Mouse (Mus musculus) liver, postnatal 0 days (tissue): ENCODE measurements around the gene Nip7. TPM values are rescaled to one million over a fixed set of nuclear protein-coding genes. Genes with fewer than 3 reads are reported as not detected.
"Not testable (repeated sequence)": the region's sequence is repeated elsewhere in the genome, so short reads cannot be mapped to it uniquely, and the experiment has no call there.

Experiments
- ATAC-seq: fragments of 200-750 bp; cut with Nextera tagmentation; 2 replicates; pipeline ENCODE4 v1.8.0; 2017; ENCODE audit warnings: mild to moderate bottlenecking, moderate library complexity
- DNase-seq: peaks from one replicate; pipeline ENCODE4 v3.0.0-alpha.2; 2016
- H3K27ac ChIP-seq: fragments of 300-500 bp; sonication (generic); 2 replicates; pipeline ENCODE4 v1.5.1; 2014; ENCODE audit warnings: antibody characterized with exemption, moderate library complexity, mild to moderate bottlenecking, low read depth
- H3K27me3 ChIP-seq: fragments of 300-500 bp; sonication (generic); 2 replicates; pipeline ENCODE4 v1.6.1; 2014; ENCODE audit warnings: low read length, control low read depth, mixed read lengths; ENCODE audit not compliant: insufficient read depth
- H3K36me3 ChIP-seq: fragments of 300-500 bp; sonication (generic); replicated peaks from 2 replicates; pipeline ENCODE4 v1.6.1; 2014; ENCODE audit warnings: mild to moderate bottlenecking, control low read depth, low read length, moderate library complexity, mixed read lengths; ENCODE audit not compliant: insufficient read depth
- H3K4me1 ChIP-seq: fragments of 300-500 bp; sonication (generic); 2 replicates; pipeline ENCODE4 v1.6.1; 2014; ENCODE audit warnings: antibody characterized with exemption, mild to moderate bottlenecking, control low read depth; ENCODE audit not compliant: insufficient read depth
- H3K4me2 ChIP-seq: fragments of 300-500 bp; sonication (generic); 2 replicates; pipeline ENCODE4 v1.6.1; 2014; ENCODE audit warnings: low read depth, mild to moderate bottlenecking, low read length, moderate library complexity, mixed read lengths
- H3K4me3 ChIP-seq: fragments of 300-500 bp; sonication (generic); 2 replicates; pipeline ENCODE4 v1.5.1; 2014; ENCODE audit warnings: low read depth, low read length
- H3K9ac ChIP-seq: fragments of 300-500 bp; sonication (generic); replicated peaks from 2 replicates; pipeline ENCODE4 v1.6.1; 2014; ENCODE audit warnings: mild to moderate bottlenecking, moderate library complexity
- H3K9me3 ChIP-seq: fragments of 300-500 bp; sonication (generic); 2 replicates; pipeline ENCODE4 v1.6.1; 2016; ENCODE audit warnings: mild to moderate bottlenecking, control low read depth, low read length, mixed read lengths
- CTCF ChIP-seq: sonication (generic); IDR thresholded peaks from 2 replicates; pipeline ENCODE4 v1.5.1; 2016; ENCODE audit warnings: antibody characterized with exemption, low read depth
- EP300 ChIP-seq: IDR thresholded peaks from 2 replicates; pipeline ENCODE4 v1.6.1; 2016; ENCODE audit warnings: antibody characterized with exemption, low read depth, mild to moderate bottlenecking
- WGBS: fragments of 180-500 bp; shearing (Covaris S2); extraction: QIAGEN DNeasy Blood & Tissue Kit; methylation state at CpG from one replicate; pipeline ENCODE4 v1.1.7; 2014; ENCODE audit not compliant: insufficient replicate concordance; 5-methylcytosine and 5-hydroxymethylcytosine counted together
- microRNA-seq: library from miRNA; unstranded; fragments of <30 nt; microRNA quantifications from one replicate; pipeline ENCODE4, GENCODE M21; 2016
- polyA plus RNA-seq: library from polyadenylated mRNA; unstranded; fragments of >200 nt; fragmentation: Nextera tagmentation; extraction: Ambion mirVana; gene quantifications from 2 replicates; pipeline ENCODE4 v1.2.1, GENCODE M21; 2015

The Nip7 gene
- polyA plus RNA-seq, 1 experiment from 2014 or later, result 31.2 TPM

DNA sequence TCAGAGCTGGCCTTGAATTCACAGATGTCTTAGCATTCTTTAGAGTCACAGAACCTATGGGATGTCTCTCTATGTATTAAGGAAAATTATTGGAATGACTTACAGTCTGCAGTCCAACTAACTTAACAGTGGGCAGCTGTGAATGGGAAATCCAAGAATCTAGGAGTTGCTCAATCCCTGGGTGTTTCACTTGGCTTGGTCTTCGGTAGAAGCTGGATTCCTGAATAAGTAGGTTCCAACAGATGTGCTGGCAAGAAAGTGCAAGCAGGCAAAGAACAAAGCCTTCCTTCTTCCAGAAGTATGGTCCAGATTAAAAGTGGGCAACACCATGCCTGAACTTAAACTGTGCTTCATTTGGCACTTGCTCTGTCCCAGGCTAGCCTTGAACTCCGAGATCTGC lies 44.0 kb downstream of the Nip7 start:
- no peak for ATAC-seq
- Histone ChIP-seq H3K9ac (no peak overlapping the region), H3K4me3 (no peak overlapping the region), H3K36me3 (no peaks in the 10 kb centered on the region), H3K27me3 (no peaks in the 10 kb centered on the region), H3K27ac (no peak overlapping the region), H3K4me1 (peaks cover 4% of the 10 kb centered on the region; the same call in 1 of the 2 replicates), H3K4me2 (no peak overlapping the region), H3K9me3 (no peaks in the 10 kb centered on the region)
- 63% methylated on average over 2 of the region's 2 CpGs for WGBS
- DNase-seq, result no peak
- TF ChIP-seq EP300, result no peak
- no peak for TF ChIP-seq CTCF

- no peaks in the 10 kb centered on the region for H3K27me3 ChIP-seq
- H3K27ac ChIP-seq, result no peak overlapping the region
- TF ChIP-seq CTCF (peak; percentile 89), EP300 (no peak)
- ATAC-seq (0 out of 2 replicates have a peak, but pooled peaks have one; percentile 40), DNase-seq (peak; percentile 82)
- WGBS, result 10% methylated on average over 4 of the region's 4 CpGs
- no peak overlapping the region for H3K4me2 ChIP-seq
- H3K4me3 ChIP-seq, result no peak overlapping the region
- H3K4me1 ChIP-seq, result no peaks in the 10 kb centered on the region
- H3K36me3 ChIP-seq, result no peaks in the 10 kb centered on the region
- H3K9me3 ChIP-seq, result no peaks in the 10 kb centered on the region
- H3K9ac ChIP-seq, result no peak overlapping the region
Measured at GRCm38 (mm10) chr8:107104547-107104946, 47.9 kb downstream of the Nip7 start.

DNA sequence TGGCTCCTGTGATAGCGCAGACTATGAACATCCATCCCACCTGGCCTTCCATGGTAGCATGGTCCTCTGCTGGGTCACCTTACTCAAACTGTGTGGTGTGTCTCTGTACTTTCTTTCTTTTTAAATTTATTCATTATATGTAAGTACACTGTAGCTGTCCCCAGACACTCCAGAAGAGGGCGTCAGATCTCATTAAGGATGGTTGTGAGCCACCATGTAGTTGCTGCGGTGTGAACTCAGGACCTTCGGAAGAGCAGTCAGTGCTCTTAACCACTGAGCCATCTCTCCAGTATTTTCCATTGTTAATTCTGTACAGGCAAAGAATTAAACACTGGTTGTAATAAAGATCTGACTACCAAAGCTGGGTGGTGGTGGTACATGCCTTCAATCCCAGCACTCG lies 51.4 kb downstream of the Nip7 start:
- not testable (repeated sequence) for H3K27ac ChIP-seq, H3K4me2 ChIP-seq, H3K36me3 ChIP-seq, H3K9ac ChIP-seq, H3K9me3 ChIP-seq, ATAC-seq, DNase-seq, H3K27me3 ChIP-seq, H3K4me3 ChIP-seq, H3K4me1 ChIP-seq
- 89% methylated on average over 5 of the region's 5 CpGs for WGBS

DNA sequence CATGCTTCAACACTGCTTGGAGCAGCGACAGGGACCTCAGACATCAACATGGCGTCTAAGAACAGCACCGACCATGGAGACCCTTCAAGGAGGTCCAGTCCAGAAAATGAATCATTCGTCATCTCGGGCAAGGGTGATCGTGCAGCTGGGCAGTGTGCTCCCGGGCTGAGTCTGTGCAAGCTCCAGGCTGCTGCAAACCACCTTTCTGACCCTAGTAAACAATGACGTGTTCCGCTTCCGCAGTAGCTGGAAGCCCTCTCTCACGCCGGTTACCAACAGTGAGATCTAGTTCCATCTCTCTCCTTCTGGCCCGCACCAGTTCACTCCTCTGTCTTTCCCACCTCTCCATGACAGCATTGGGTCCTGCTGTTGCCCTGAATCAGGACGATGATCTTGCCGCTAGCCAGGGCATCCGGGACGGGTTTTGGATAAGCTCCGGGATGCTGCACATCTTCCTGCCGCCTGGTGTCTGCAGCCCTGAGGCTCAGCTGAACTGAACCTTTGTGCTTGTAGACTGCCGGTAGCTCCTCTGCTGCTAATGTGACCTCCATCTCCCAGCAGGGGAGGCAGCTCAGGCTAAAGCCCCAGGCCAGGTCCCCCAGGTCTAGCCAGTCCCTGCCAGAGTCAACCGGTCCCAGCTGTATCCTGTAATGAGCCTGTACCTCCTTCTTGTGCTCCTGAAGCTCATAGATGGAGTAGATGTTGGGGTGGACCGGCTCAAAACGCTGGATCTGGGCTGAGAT lies 52.5 kb downstream of the Nip7 start:
- H3K4me1 ChIP-seq, result no peaks in the 10 kb centered on the region
- H3K4me3 ChIP-seq, result no peak overlapping the region
- TF ChIP-seq CTCF (no peak), EP300 (no peak)
- H3K36me3 ChIP-seq, result no peaks in the 10 kb centered on the region
- H3K9me3 ChIP-seq, result no peaks in the 10 kb centered on the region
- H3K9ac ChIP-seq, result no peak overlapping the region
- H3K27ac ChIP-seq, result no peak overlapping the region
- DNase-seq, result no peak
- 0 out of 2 replicates have a peak overlapping the region, but pooled peaks have one; percentile 46 for H3K4me2 ChIP-seq
- ATAC-seq, result peak; percentile 33; the same call in 1 of the 2 replicates
- WGBS, result 75% methylated on average over 23 of the region's 23 CpGs
- no peaks in the 10 kb centered on the region for H3K27me3 ChIP-seq

DNA sequence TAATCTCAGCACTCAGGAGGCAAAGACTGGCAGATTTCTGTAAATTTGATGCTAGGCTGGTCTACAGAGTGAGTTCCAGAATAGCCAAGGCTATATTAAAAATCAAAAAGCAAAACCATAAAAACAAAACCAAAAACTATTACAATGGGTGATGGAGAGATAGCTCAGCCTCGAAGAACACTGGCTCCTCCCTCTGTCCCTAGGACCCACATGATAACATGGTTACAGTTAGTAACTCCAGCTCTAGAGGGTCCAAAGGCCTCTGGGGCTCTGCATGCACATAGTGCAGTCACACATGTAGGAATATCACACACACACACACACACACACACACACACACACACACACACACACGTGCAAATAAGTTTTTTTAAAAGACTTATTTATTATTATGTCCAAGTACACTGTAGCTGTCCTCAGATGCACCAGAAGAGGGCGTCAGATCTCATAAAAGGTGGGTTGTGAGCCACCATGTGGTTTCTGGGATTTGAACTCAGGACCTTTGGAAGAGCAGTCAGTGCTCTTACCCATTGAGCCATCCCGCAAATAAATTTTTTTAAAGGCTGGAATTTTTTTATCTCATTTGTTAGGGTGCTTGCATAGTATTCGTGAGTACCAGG lies 53.2 kb downstream of the Nip7 start:
- no peak overlapping the region for H3K4me2 ChIP-seq
- H3K36me3 ChIP-seq, result no peaks in the 10 kb centered on the region
- no peaks in the 10 kb centered on the region for H3K27me3 ChIP-seq
- no peak for DNase-seq
- H3K27ac ChIP-seq, result no peak overlapping the region
- no peak overlapping the region for H3K4me3 ChIP-seq
- ATAC-seq, result no peak
- H3K9me3 ChIP-seq, result no peaks in the 10 kb centered on the region
- TF ChIP-seq CTCF, result no peak
- no peak for TF ChIP-seq EP300
- WGBS, result 68% methylated on average over 5 of the region's 5 CpGs
- H3K4me1 ChIP-seq, result no peaks in the 10 kb centered on the region
- H3K9ac ChIP-seq, result no peak overlapping the region

Small RNA genes within 50 kb of the gene (microRNA-seq; reads per million reads assigned to microRNA genes)
- 1.2 reads per million for gene Mir7075

Other genes starting within 250 kb of the Nip7 start
- gene Has3, start 186.6 kb upstream of the Nip7 start, polyA plus RNA-seq, result 0.05 TPM in 1 of 2 replicates, not detected in the other
- 20.7 and 22.4 TPM in 2 replicates for gene Utp4, start 163.2 kb upstream of the Nip7 start, polyA plus RNA-seq
- 1.8 and 1.9 TPM in 2 replicates for gene Sntb2, start 121.1 kb upstream of the Nip7 start, polyA plus RNA-seq
- 16.8 and 18.3 TPM in 2 replicates for gene Vps4a, start 25.7 kb upstream of the Nip7 start, polyA plus RNA-seq
- gene Pdf, start 8.3 kb upstream of the Nip7 start, polyA plus RNA-seq, result 20.7 and 21.5 TPM in 2 replicates
- gene Cog8, start 188 bp upstream of the Nip7 start, polyA plus RNA-seq, result 15.6 and 16.8 TPM in 2 replicates
- 0.92 and 1.5 TPM in 2 replicates for gene Tmed6, start 8.8 kb downstream of the Nip7 start, polyA plus RNA-seq
- gene Terf2, start 39.7 kb downstream of the Nip7 start, polyA plus RNA-seq, result 6.9 and 7.3 TPM in 2 replicates
- 19.7 and 23.6 TPM in 2 replicates for gene Cyb5b, start 93.8 kb downstream of the Nip7 start, polyA plus RNA-seq
- 1.6 and 1.7 TPM in 2 replicates for gene Nfat5, start 236.6 kb downstream of the Nip7 start, polyA plus RNA-seq